ENCODE assay signal across 8 mouse cellular contexts in the genomic region with DNA sequence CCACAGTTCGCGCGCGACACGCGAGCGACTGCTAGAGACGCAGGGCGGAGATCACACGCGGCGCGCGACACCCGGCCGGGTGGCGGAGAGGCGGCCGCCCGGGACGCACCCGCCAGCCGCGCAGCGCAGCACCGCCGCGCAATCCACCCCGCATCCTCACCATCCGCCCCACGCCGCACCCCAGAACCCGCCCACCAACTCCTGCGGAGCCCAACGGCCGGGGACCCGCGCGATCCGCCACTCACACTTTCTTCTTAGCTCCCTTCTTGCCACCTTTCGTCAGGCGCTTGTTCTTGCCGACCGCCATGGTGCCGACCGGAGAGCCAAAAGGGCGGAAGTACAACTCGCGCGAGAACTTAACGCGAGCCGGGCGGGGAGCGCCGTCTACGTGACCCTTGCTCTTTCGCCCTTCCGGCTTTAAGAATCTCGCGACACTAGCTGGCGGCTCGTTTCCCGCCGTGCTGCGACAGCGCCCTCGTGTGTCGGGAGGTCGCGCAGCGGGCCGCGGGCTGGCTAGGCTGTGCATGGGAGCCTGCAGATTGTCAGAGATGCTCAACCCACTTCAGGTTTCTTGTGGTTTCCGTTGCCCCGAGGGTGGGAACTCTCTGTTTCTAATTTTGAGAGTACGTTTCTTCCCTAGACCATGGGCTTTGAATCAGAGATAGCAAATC. TPM values are rescaled to one million over a fixed set of nuclear protein-coding genes. Genes with fewer than 3 reads are reported as not detected.
DNase-seq lines count a peak whose midpoint lies in the region; ATAC-seq lines count a peak whose summit lies in the region.

Rps3a1 (minus strand) TSS at position 440 of the 671 bp plus-strand sequence.

- DNase-seq in MEL-GATA-1-ER (ENCODE audit: extremely low read depth, low read depth) = peak; percentile 95
- DNase-seq in cerebellum, adult 8-10 months = peak; percentile 99
- peak; percentile 97 for DNase-seq in forelimb bud, embryonic 11.5 days (ENCODE audit: low read depth, low spot score)
- DNase-seq in layer of hippocampus, adult 9-10 months (ENCODE audit: low spot score) = peak; percentile 98
- peak; percentile 100 for DNase-seq in ovary, postnatal 10 days (ENCODE audit: low spot score)
- DNase-seq in thymus, postnatal 10 days (ENCODE audit: low spot score in 2 of 2) = peak; percentile 99 to 100

- peak within 1 kb of the TSS; percentile 71 for H3K4me3 ChIP-seq in lung, embryonic 16.5 days (ENCODE audit: low read length)

- WGBS in lung, embryonic 16.5 days = under 1% methylated on average over 74 of the region's 77 CpGs

- peaks cover 21% of the 10 kb centered on the region for H3K36me3 ChIP-seq in lung, embryonic 16.5 days (ENCODE audit: control insufficient read depth, insufficient read depth, low read length)

- ATAC-seq in hematopoietic stem cell, adult 5-6 weeks (replicated peaks in 1 of 2; ENCODE audit: insufficient read depth in 1 of 2, low FRiP score in 2 of 2, low TSS enrichment in 1 of 2, low read depth in 1 of 2, poor library complexity in 2 of 2, severe bottlenecking in 2 of 2) = peak; percentile 94 to 95
- ATAC-seq in lung, embryonic 16.5 days (ENCODE audit: low read depth) = peak; percentile 97

- peak within 1 kb of the TSS; percentile 78 for H3K4me2 ChIP-seq in lung, embryonic 16.5 days (ENCODE audit: low read depth, low read length)

- peak within 1 kb of the TSS; percentile 82 for H3K27ac ChIP-seq in lung, embryonic 16.5 days (ENCODE audit: low read length)

- peak within 1 kb of the TSS; percentile 100 for H3K9ac ChIP-seq in lung, embryonic 16.5 days (ENCODE audit: low read length)

- no peaks in the 10 kb centered on the region for H3K9me3 ChIP-seq in lung, embryonic 16.5 days (ENCODE audit: control insufficient read depth, low read length)

- no peaks in the 10 kb centered on the region for H3K27me3 ChIP-seq in lung, embryonic 16.5 days (ENCODE audit: control insufficient read depth, insufficient read depth, low read depth, low read length)

- H3K4me1 ChIP-seq in lung, embryonic 16.5 days (replicated peaks; ENCODE audit: control insufficient read depth, insufficient read depth, low read length) = peaks cover 12% of the 10 kb centered on the region

RNA-seq across cellular contexts. Expression of gene Rps3a1, which starts in this region (rescaled TPM):
- 7,831 and 9,145 TPM in 2 replicates for total RNA-seq in hematopoietic stem cell, adult 5-6 weeks (2017)
- 1,246 and 1,285 TPM in 2 replicates for polyA plus RNA-seq in lung, embryonic 16.5 days (2015; fragmentation: Nextera tagmentation; extraction: Ambion mirVana)

Comparison
In these comparisons a context has a peak if more than half of its experiments do, and no peak if none do; other contexts are left out.
1. Peak in every context shown above with its lines: DNase-seq, ATAC-seq, H3K4me3 ChIP-seq and H3K27ac ChIP-seq.